Comparison of ENCODE assay signal across 12 mouse cellular contexts in genomic region chr8:58998081-58998480, GRCm38 (mm10).
DNase-seq lines count a peak whose midpoint lies in the region; ATAC-seq lines count a peak whose summit lies in the region.
"Had no signal": no experiment of that assay in that cellular context is flagged by ENCODE, and none has a peak within 500 bp of the region (broad histone marks: within the 10 kb centered on the region; RNA-seq: fewer than 3 reads in every experiment).

No protein-coding gene starts in this region.

- H3K9me3 ChIP-seq in forebrain, embryonic 14.5 days (replicated peaks; ENCODE audit: control insufficient read depth, low read length) = no peaks in the 10 kb centered on the region
- H3K9me3 ChIP-seq in forebrain, embryonic 12.5 days = no peaks in the 10 kb centered on the region
- H3K9me3 ChIP-seq: hindbrain, embryonic 12.5 days had no signal

- H3K36me3 ChIP-seq in forebrain, embryonic 14.5 days (ENCODE audit: control insufficient read depth, insufficient read depth, low read length) = no peaks in the 10 kb centered on the region
- H3K36me3 ChIP-seq in forebrain, embryonic 12.5 days (replicated peaks) = no peaks in the 10 kb centered on the region
- H3K36me3 ChIP-seq: hindbrain, embryonic 12.5 days had no signal

- no peak overlapping the region for H3K4me2 ChIP-seq in forebrain, embryonic 14.5 days (ENCODE audit: low read length)
- no peak overlapping the region for H3K4me2 ChIP-seq in forebrain, embryonic 12.5 days
- H3K4me2 ChIP-seq: hindbrain, embryonic 12.5 days had no signal

- DNase-seq in forebrain, embryonic 14.5 days (ENCODE audit: low spot score) = peak; percentile 39
- peak; percentile 3 for DNase-seq in left cerebral cortex, adult 11 months (ENCODE audit: low spot score)
- no peak for DNase-seq in left cerebral cortex, postnatal 4 days
- DNase-seq in layer of hippocampus, postnatal 10 days (ENCODE audit: low spot score in 2 of 2) = peak; percentile 7 to 22
- peak; percentile 22 for DNase-seq in right cerebral cortex, postnatal 4 days
- no peak for DNase-seq in testis, postnatal 10 days (ENCODE audit: low spot score)
- DNase-seq: adrenal gland, postnatal 36 days; cerebellum, adult 8-10 months; kidney, adult 2 months had no signal

- H3K4me1 ChIP-seq in forebrain, embryonic 14.5 days (ENCODE audit: control insufficient read depth, insufficient read depth, low read length) = no peaks in the 10 kb centered on the region
- H3K4me1 ChIP-seq in forebrain, embryonic 12.5 days = no peaks in the 10 kb centered on the region
- H3K4me1 ChIP-seq: hindbrain, embryonic 12.5 days had no signal

- H3K27me3 ChIP-seq in forebrain, embryonic 14.5 days (replicated peaks; ENCODE audit: control insufficient read depth, insufficient read depth, low read length) = no peaks in the 10 kb centered on the region
- H3K27me3 ChIP-seq in forebrain, embryonic 12.5 days = no peaks in the 10 kb centered on the region
- H3K27me3 ChIP-seq: hindbrain, embryonic 12.5 days had no signal

- WGBS in forebrain, embryonic 14.5 days = 21% methylated on average over 1 of the region's 1 CpGs
- WGBS in forebrain, embryonic 12.5 days = 58% methylated on average over 1 of the region's 1 CpGs

- ATAC-seq in forebrain, embryonic 14.5 days = no peak
- no peak for ATAC-seq in forebrain, embryonic 12.5 days (ENCODE audit: low FRiP score)
- no peak for ATAC-seq in megakaryocyte-erythroid progenitor cell, adult 5-6 weeks (replicated peaks; ENCODE audit: low FRiP score, low TSS enrichment, poor library complexity, severe bottlenecking)

- H3K27ac ChIP-seq in forebrain, embryonic 14.5 days (ENCODE audit: low read depth, low read length) = no peak overlapping the region
- no peak overlapping the region for H3K27ac ChIP-seq in forebrain, embryonic 12.5 days
- H3K27ac ChIP-seq: hindbrain, embryonic 12.5 days had no signal

- intact Hi-C loops in left cerebral cortex, postnatal 4 days (cut with DNase I) = no loop called here

- H3K4me3 ChIP-seq in forebrain, embryonic 14.5 days (ENCODE audit: low read depth, low read length) = no peak overlapping the region
- no peak overlapping the region for H3K4me3 ChIP-seq in forebrain, embryonic 12.5 days (replicated peaks)
- H3K4me3 ChIP-seq: hindbrain, embryonic 12.5 days had no signal

- H3K9ac ChIP-seq in forebrain, embryonic 14.5 days (ENCODE audit: low read length) = no peak overlapping the region
- no peak overlapping the region for H3K9ac ChIP-seq in forebrain, embryonic 12.5 days
- H3K9ac ChIP-seq: hindbrain, embryonic 12.5 days had no signal

Comparison
In these comparisons a context has a peak if more than half of its experiments do, and no peak if none do; other contexts are left out.
1. DNase-seq: peak in forebrain, embryonic 14.5 days (single experiment), left cerebral cortex, adult 11 months (single experiment), layer of hippocampus, postnatal 10 days (2 of 2) and right cerebral cortex, postnatal 4 days (single experiment); none in left cerebral cortex, postnatal 4 days (single experiment) and testis, postnatal 10 days (single experiment).